Mouse (Mus musculus) right cerebral cortex, postnatal 4 days (tissue): ENCODE results near the gene Tceal9.

Experiments
- DNase-seq: peaks from one replicate; pipeline ENCODE4 v3.0.0-alpha.2; 2022

Gene Tceal9

GRCm38 (mm10) chrX:136270393-136271111 lies 25.7 kb downstream of the Tceal9 start:
- peak; percentile 25 for DNase-seq

DNA sequence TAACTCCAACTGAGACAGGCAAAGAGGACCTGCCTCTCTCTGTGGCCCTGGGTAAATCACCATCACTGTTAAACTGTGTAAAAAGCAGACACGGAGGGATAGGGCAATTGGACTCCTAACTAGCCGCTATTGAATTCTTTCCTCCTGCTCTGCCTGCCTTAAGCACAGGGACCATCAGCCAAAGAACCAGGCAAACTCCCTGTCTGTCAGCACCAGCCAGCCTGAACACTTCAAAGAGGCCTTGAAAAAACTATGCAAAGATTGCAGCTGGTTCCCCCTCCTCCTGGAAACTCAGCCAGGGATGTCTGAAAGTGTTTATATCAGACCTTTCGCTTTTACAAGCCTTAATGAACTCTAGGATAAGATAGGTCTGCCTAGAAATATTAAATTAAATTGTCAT lies 29.7 kb downstream of the Tceal9 start:
- no peak for DNase-seq

DNA sequence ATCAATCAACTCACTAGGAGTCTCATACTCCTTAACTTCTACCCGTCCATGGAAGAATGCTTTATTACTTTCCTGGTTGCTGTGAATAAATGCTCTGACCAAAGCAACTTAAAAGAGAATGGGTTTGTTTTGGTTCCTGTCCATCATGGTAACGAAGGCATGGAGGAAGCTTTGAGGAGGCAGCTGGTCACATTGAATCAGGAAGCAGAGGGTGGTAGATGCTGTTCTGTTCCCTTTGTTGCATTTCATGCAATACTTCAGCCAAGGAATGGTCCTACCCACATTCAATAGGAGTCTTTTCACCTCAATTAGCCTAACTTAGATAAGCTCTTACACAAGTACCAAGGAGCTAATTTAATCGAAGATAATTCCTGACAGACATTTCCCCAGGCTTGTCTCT lies 30.5 kb downstream of the Tceal9 start:
- DNase-seq = no peak

- DNase-seq = no peak
Measured at GRCm38 (mm10) chrX:136277577-136277976, 32.7 kb downstream of the Tceal9 start.

DNA sequence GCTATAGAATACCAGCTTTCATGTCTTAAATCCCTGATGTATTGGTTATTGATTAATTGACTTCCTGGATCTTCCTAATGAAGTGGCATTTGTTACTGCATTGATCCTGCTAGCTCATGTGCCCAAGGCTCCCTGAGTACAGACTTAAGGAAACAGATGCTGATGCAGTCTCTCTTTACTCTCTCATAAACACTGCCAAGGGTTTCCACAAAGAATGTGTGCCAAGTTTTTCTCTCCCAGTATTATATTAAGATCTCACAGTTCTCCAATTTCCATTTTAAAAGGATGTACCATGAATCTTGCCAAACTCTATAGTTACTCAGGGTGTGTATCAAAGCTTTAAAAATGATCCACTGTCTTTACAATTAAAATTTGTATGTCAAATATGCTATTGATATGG lies 33.5 kb downstream of the Tceal9 start:
- no peak for DNase-seq

GRCm38 (mm10) chrX:136279410-136279809 lies 34.5 kb downstream of the Tceal9 start:
- DNase-seq = no peak

DNA sequence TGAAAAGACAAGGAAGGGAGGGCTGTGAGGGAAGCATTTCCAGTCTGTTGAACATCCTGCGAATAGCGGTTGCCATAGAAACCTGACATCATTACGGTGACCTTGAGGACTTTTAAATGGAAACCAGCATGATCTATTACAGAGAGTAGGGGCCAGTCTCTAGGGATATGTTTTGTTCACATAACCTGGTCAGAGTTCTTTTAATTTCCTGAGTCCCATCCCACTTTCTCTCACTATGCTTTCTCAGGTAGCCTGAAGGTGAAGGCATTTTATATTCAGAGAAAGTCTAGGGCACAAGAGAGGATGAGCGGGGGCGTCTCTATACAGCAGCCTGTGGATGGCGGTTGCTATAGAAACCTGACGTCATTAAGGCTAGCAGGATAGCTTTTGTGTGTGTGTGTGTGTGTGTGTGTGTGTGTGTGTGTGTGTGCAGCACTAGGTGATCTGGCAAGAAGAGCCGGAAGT lies 46.0 kb downstream of the Tceal9 start:
- no peak for DNase-seq
